Mouse (Mus musculus): ENCODE results near the gene Tfap4. TPM values are rescaled to one million over a fixed set of nuclear protein-coding genes. Genes with fewer than 3 reads are reported as not detected.

Gene Tfap4
- polyA plus RNA-seq, 1 experiment from 2014 or later: 15.5 TPM

GRCm38 (mm10) chr16:4558980-4559631 is 548 bp downstream of the Tfap4 start:
- H3K4me2 ChIP-seq (ENCODE audit: low read depth, low read length): peak overlapping the region; percentile 68
- ATAC-seq (ENCODE audit: low read depth): peak; percentile 21
- peak overlapping the region; percentile 76 for H3K9ac ChIP-seq (ENCODE audit: low read length)
- H3K9me3 ChIP-seq (ENCODE audit: control insufficient read depth, low read length): no peaks in the 10 kb centered on the region
- no peaks in the 10 kb centered on the region for H3K27me3 ChIP-seq (ENCODE audit: control insufficient read depth, insufficient read depth, low read depth, low read length)
- no peaks in the 10 kb centered on the region for H3K36me3 ChIP-seq (ENCODE audit: control insufficient read depth, insufficient read depth, low read length)
- WGBS: under 1% methylated on average over 43 of the region's 43 CpGs
- peaks cover 15% of the 10 kb centered on the region for H3K4me1 ChIP-seq (replicated peaks; ENCODE audit: control insufficient read depth, insufficient read depth, low read length)
- H3K27ac ChIP-seq (ENCODE audit: low read length): peak overlapping the region; percentile 88
- peak overlapping the region; percentile 69 for H3K4me3 ChIP-seq (ENCODE audit: low read length)

DNA sequence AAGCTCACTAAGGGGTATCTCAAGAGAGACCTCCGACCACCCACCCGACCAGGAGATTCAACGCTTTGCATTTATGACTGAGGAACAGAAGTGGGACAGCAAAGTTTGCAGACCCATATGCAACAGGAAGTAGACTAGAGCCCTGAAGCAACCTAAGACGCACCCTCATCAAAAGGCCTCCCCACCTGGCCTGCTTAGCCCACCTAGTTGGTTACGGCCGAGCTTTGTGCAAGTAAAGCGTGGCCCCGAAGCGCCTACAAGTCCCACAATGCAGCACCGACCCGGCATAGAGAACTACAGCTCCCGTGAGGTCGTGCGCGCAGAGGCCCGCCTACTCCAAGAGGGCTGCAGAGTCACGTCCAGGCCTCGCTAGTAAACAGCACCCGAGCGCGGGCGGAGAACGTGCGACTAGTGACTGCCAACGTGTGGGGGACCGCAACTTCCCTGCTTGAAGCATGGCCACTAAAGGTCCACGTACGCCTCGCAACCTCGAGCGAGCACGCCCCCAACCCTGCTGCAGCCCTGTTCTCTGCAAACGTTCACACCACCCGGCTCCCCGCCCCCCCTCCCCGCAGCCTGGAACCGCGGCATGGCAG is 1.2 kb downstream of the Tfap4 start:
- H3K9ac ChIP-seq (ENCODE audit: low read length): peak overlapping the region; percentile 76
- WGBS: under 1% methylated on average over 36 of the region's 38 CpGs

DNA sequence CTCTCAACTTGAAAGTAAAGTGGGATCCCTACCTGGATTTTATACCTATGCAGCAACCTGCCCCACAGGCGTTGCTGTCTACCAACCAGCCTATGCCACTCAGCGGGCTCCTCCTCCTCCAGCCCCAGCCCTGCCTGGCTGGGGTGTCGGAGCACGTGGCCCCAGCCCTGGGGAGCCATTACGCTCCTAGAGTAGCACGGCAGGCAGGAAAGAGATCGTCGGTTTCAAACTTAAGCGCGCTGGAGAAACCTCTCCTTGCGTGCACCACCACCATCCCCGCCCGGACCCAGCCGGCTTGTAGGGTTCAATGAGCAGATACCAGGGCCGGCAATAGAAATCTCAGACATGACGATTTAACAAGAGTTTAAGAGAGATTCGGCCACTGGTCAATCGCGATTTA is 1.7 kb downstream of the Tfap4 start:
- Histone ChIP-seq H3K4me3 (ENCODE audit: low read length) (peak overlapping the region; percentile 69), H3K36me3 (ENCODE audit: control insufficient read depth, insufficient read depth, low read length) (no peaks in the 10 kb centered on the region), H3K9me3 (ENCODE audit: control insufficient read depth, low read length) (no peaks in the 10 kb centered on the region), H3K27me3 (ENCODE audit: control insufficient read depth, insufficient read depth, low read depth, low read length) (no peaks in the 10 kb centered on the region), H3K9ac (ENCODE audit: low read length) (peak overlapping the region; percentile 76), H3K27ac (ENCODE audit: low read length) (peak overlapping the region; percentile 88), H3K4me1 (replicated peaks; ENCODE audit: control insufficient read depth, insufficient read depth, low read length) (peaks cover 22% of the 10 kb centered on the region), H3K4me2 (ENCODE audit: low read depth, low read length) (peak overlapping the region; percentile 68)
- under 1% methylated on average over 19 of the region's 19 CpGs for WGBS
- ATAC-seq (ENCODE audit: low read depth): peak; percentile 59

More for the DNA sequence above, 1.2 kb downstream of the Tfap4 start:
- peak overlapping the region; percentile 68 for H3K4me2 ChIP-seq (ENCODE audit: low read depth, low read length)
- no peaks in the 10 kb centered on the region for H3K27me3 ChIP-seq (ENCODE audit: control insufficient read depth, insufficient read depth, low read depth, low read length)
- H3K4me3 ChIP-seq (ENCODE audit: low read length): peak overlapping the region; percentile 69
- peak overlapping the region; percentile 88 for H3K27ac ChIP-seq (ENCODE audit: low read length)
- peaks cover 17% of the 10 kb centered on the region for H3K4me1 ChIP-seq (replicated peaks; ENCODE audit: control insufficient read depth, insufficient read depth, low read length)
- no peaks in the 10 kb centered on the region for H3K36me3 ChIP-seq (ENCODE audit: control insufficient read depth, insufficient read depth, low read length)
- peak; percentile 90 for ATAC-seq (ENCODE audit: low read depth)
- no peaks in the 10 kb centered on the region for H3K9me3 ChIP-seq (ENCODE audit: control insufficient read depth, low read length)

DNA sequence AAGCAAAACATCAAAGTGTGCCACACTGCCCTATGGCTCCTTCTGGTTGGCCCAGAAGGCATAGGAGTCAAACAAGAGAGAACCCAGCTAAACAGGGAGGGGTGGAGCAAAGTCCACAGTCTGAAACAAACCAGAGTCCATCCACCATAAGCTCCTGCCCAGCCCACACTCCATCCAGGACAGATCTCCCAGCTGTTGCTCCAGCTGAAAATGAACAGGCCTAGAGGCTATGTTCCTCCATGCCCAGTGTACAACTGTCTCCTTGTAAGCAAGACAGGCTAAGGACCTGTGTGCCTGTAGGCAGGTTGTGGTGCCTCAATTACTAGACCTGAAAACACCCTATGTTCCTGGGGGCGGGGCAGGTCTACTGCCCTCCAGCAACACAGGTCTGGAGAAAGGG is 2.6 kb downstream of the Tfap4 start:
- Histone ChIP-seq H3K27me3 (ENCODE audit: control insufficient read depth, insufficient read depth, low read depth, low read length) (no peaks in the 10 kb centered on the region), H3K36me3 (ENCODE audit: control insufficient read depth, insufficient read depth, low read length) (no peaks in the 10 kb centered on the region), H3K9me3 (ENCODE audit: control insufficient read depth, low read length) (no peaks in the 10 kb centered on the region), H3K4me2 (ENCODE audit: low read depth, low read length) (peak overlapping the region; percentile 68), H3K4me3 (ENCODE audit: low read length) (no peak overlapping the region; the same call in 1 of the 2 replicates), H3K27ac (ENCODE audit: low read length) (peak overlapping the region; percentile 88), H3K9ac (ENCODE audit: low read length) (peak overlapping the region; percentile 76), H3K4me1 (replicated peaks; ENCODE audit: control insufficient read depth, insufficient read depth, low read length) (peaks cover 28% of the 10 kb centered on the region)
- ATAC-seq (ENCODE audit: low read depth): no peak
- whole genome bisulfite sequencing: 86% methylated on average over 1 of the region's 1 CpGs

GRCm38 (mm10) chr16:4555555-4555954 is 4.1 kb downstream of the Tfap4 start:
- Histone ChIP-seq H3K27ac (ENCODE audit: low read length) (no peak overlapping the region), H3K27me3 (ENCODE audit: control insufficient read depth, insufficient read depth, low read depth, low read length) (no peaks in the 10 kb centered on the region), H3K4me1 (replicated peaks; ENCODE audit: control insufficient read depth, insufficient read depth, low read length) (peaks cover 27% of the 10 kb centered on the region)

GRCm38 (mm10) chr16:4552829-4553550 is 6.7 kb downstream of the Tfap4 start:
- H3K4me1 ChIP-seq (replicated peaks; ENCODE audit: control insufficient read depth, insufficient read depth, low read length): peaks cover 27% of the 10 kb centered on the region
- peak overlapping the region; percentile 45 for H3K27ac ChIP-seq (ENCODE audit: low read length)
- ATAC-seq (ENCODE audit: low read depth): peak; percentile 66
- no peaks in the 10 kb centered on the region for H3K9me3 ChIP-seq (ENCODE audit: control insufficient read depth, low read length)
- peak overlapping the region; percentile 39 for H3K9ac ChIP-seq (ENCODE audit: low read length)
- WGBS: 32% methylated on average over 6 of the region's 6 CpGs
- no peaks in the 10 kb centered on the region for H3K27me3 ChIP-seq (ENCODE audit: control insufficient read depth, insufficient read depth, low read depth, low read length)
- no peak overlapping the region for H3K4me2 ChIP-seq (ENCODE audit: low read depth, low read length)
- H3K36me3 ChIP-seq (ENCODE audit: control insufficient read depth, insufficient read depth, low read length): peaks cover 11% of the 10 kb centered on the region; the same call in 1 of the 2 replicates
- no peak overlapping the region for H3K4me3 ChIP-seq (ENCODE audit: low read length)

More at GRCm38 (mm10) chr16:4555555-4555954, 4.1 kb downstream of the Tfap4 start:
- no peak overlapping the region for H3K4me3 ChIP-seq (ENCODE audit: low read length)
- no peak overlapping the region for H3K4me2 ChIP-seq (ENCODE audit: low read depth, low read length)
- no peaks in the 10 kb centered on the region for H3K9me3 ChIP-seq (ENCODE audit: control insufficient read depth, low read length)
- 0 out of 2 replicates have a peak, but pooled peaks cover 4% of the 10 kb centered on the region for H3K36me3 ChIP-seq (ENCODE audit: control insufficient read depth, insufficient read depth, low read length)
- no peak for ATAC-seq (ENCODE audit: low read depth)
- WGBS: 88% methylated on average over 1 of the region's 1 CpGs
- H3K9ac ChIP-seq (ENCODE audit: low read length): no peak overlapping the region

DNA sequence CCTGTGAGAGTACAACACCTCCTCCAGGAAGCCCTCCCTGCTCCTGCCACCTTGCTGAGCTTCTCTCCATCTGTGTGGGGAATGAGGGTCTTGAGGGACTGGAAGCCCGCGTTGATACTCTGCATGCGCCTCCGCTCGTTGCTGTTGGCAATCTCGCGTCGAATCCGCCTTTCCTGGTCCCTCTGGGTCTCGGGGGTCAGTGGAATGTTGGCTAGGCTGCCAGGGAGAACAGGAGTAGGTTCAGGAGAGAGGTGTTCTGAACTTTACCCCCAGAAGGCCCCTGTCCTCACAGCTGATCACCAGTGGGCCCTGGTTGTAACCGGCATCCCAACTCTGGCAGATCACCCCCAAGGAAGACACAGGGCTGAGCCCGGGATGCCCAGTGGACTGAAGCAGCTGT is 7.8 kb downstream of the Tfap4 start:
- Histone ChIP-seq H3K4me3 (ENCODE audit: low read length) (no peak overlapping the region), H3K4me2 (ENCODE audit: low read depth, low read length) (no peak overlapping the region), H3K36me3 (ENCODE audit: control insufficient read depth, insufficient read depth, low read length) (peaks cover 17% of the 10 kb centered on the region; the same call in 1 of the 2 replicates), H3K9me3 (ENCODE audit: control insufficient read depth, low read length) (no peaks in the 10 kb centered on the region), H3K4me1 (replicated peaks; ENCODE audit: control insufficient read depth, insufficient read depth, low read length) (peaks cover 16% of the 10 kb centered on the region), H3K27ac (ENCODE audit: low read length) (no peak overlapping the region), H3K9ac (ENCODE audit: low read length) (no peak overlapping the region), H3K27me3 (ENCODE audit: control insufficient read depth, insufficient read depth, low read depth, low read length) (no peaks in the 10 kb centered on the region)
- no peak for ATAC-seq (ENCODE audit: low read depth)
- WGBS: 88% methylated on average over 12 of the region's 12 CpGs

GRCm38 (mm10) chr16:4551056-4551455 is 8.6 kb downstream of the Tfap4 start:
- Histone ChIP-seq H3K9me3 (ENCODE audit: control insufficient read depth, low read length) (no peaks in the 10 kb centered on the region), H3K4me3 (ENCODE audit: low read length) (no peak overlapping the region), H3K9ac (ENCODE audit: low read length) (no peak overlapping the region), H3K4me1 (replicated peaks; ENCODE audit: control insufficient read depth, insufficient read depth, low read length) (peaks cover 16% of the 10 kb centered on the region), H3K27me3 (ENCODE audit: control insufficient read depth, insufficient read depth, low read depth, low read length) (no peaks in the 10 kb centered on the region), H3K4me2 (ENCODE audit: low read depth, low read length) (no peak overlapping the region), H3K36me3 (ENCODE audit: control insufficient read depth, insufficient read depth, low read length) (peaks cover 18% of the 10 kb centered on the region), H3K27ac (ENCODE audit: low read length) (no peak overlapping the region)
- 30% methylated on average over 13 of the region's 13 CpGs for WGBS
- peak; percentile 61 for ATAC-seq (ENCODE audit: low read depth)
